Mouse (Mus musculus) ES-E14 (cell line): ENCODE measurements around the gene Dnajc25. TPM values are rescaled to one million over a fixed set of nuclear protein-coding genes. Genes with fewer than 3 reads are reported as not detected.

Experiments used
- DNase-seq: peaks from one replicate; pipeline ENCODE4 v3.0.0-alpha.2; 2013; ENCODE audit warnings: low read depth, low spot score
- H3K27ac ChIP-seq: 2 replicates; pipeline ENCODE4 v1.5.1; 2012; ENCODE audit warnings: low read depth, mild to moderate bottlenecking, low read length, moderate library complexity, mixed read lengths; ENCODE audit not compliant: poor library complexity, insufficient read depth, severe bottlenecking
- H3K36me3 ChIP-seq: 2 replicates; pipeline ENCODE4 v1.6.1; 2012; ENCODE audit warnings: mild to moderate bottlenecking, low read length, moderate library complexity, mixed read lengths; ENCODE audit not compliant: control insufficient read depth, poor library complexity, insufficient read depth, severe bottlenecking
- H3K4me1 ChIP-seq, 2 experiments: fragments of 150-350 bp in 1 of 2; sonication (generic) in 1 of 2; 2 replicates each; pipeline ENCODE4 v1.6.1; 2012; ENCODE audit warnings: low read length in 2 of 2, mild to moderate bottlenecking in 1 of 2, mixed read lengths in 1 of 2; ENCODE audit not compliant: control insufficient read depth in 2 of 2, insufficient read depth in 2 of 2, poor library complexity in 1 of 2
- H3K4me3 ChIP-seq, 2 experiments: fragments of 150-350 bp in 1 of 2; sonication (generic) in 1 of 2; 2 replicates each; pipeline ENCODE4 v1.5.1; 2012; ENCODE audit warnings: low read length in 2 of 2, low read depth in 1 of 2, mild to moderate bottlenecking in 1 of 2, mixed read lengths in 1 of 2; ENCODE audit not compliant: insufficient read depth in 1 of 2, poor library complexity in 1 of 2, severe bottlenecking in 1 of 2
- H3K9ac ChIP-seq: 2 replicates; pipeline ENCODE4 v1.6.1; 2012; ENCODE audit warnings: low read depth, mild to moderate bottlenecking, low read length, mixed read lengths; ENCODE audit not compliant: poor library complexity, insufficient read depth, severe bottlenecking
- H3K9me3 ChIP-seq: fragments of 150-350 bp; sonication (generic); 2 replicates; pipeline ENCODE4 v1.6.1; 2012; ENCODE audit warnings: low read depth, mild to moderate bottlenecking, low read length; ENCODE audit not compliant: control insufficient read depth, insufficient read depth
- CHD2 ChIP-seq: IDR thresholded peaks from 2 replicates; pipeline ENCODE4 v1.6.1; 2014; ENCODE audit warnings: mild to moderate bottlenecking, low read depth, low read length, inconsistent platforms
- HCFC1 ChIP-seq: IDR thresholded peaks from 2 replicates; pipeline ENCODE4 v1.6.1; 2012; ENCODE audit warnings: low read length, inconsistent platforms, borderline replicate concordance; ENCODE audit not compliant: insufficient read depth
- MAFK ChIP-seq: IDR thresholded peaks from 2 replicates; pipeline ENCODE4 v1.6.1; 2014; ENCODE audit warnings: mild to moderate bottlenecking, low read depth, low read length, inconsistent platforms; ENCODE audit not compliant: insufficient read depth
- ZC3H11A ChIP-seq: IDR thresholded peaks from 2 replicates; pipeline ENCODE4 v1.6.1; 2012; ENCODE audit warnings: low read depth, mild to moderate bottlenecking, inconsistent platforms, low read length, borderline replicate concordance
- ZNF384 ChIP-seq: IDR thresholded peaks from 2 replicates; pipeline ENCODE4 v1.6.1; 2012; ENCODE audit warnings: low read depth, low read length, inconsistent platforms
- in situ Hi-C, 2 experiments: fragments of 600-800 bp; cut with MboI; formaldehyde crosslinking; loops; one replicate each; pipeline ENCODE4 v1.15.1; 2025; ENCODE audit warnings: low sequenced_read_pairs in 2 of 2, inconsistent platforms in 1 of 2; ENCODE audit not compliant: unreplicated experiment in 2 of 2
- total RNA-seq: library from RNA; depleted of rRNA; stranded (reverse); fragments of 300-350 nt; gene quantifications from 2 replicates; pipeline ENCODE4 v1.2.3, GENCODE M21; 2012

Dnajc25 gene
- total RNA-seq, 1 experiment, result 12.0 TPM

DNA sequence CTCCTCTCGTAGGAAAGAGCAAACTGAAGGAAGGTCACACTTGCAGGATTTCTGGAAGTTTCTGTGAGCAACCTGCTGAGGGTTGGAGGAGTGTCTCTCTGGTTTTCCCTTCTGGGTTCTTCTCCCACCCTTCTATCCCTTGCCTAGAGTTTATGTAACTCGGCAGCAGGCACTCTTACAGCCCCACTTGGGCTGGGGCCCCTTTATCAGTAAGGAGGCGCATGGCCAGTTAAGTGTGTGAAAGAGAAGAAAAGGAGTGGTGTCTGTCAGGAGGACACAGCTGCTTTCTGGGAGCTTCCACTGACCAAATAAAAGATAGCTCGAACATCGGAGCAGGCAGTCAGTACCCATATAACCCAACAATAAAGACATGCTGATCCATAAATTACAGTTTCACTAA is 2.7 kb upstream of the Dnajc25 start:
- H3K36me3 ChIP-seq, result no peaks in the 10 kb centered on the region
- no peak overlapping the region for H3K4me3 ChIP-seq
- H3K9ac ChIP-seq, result no peak overlapping the region
- DNase-seq, result no peak
- H3K4me1 ChIP-seq, result peaks cover 2 to 13% of the 10 kb centered on the region in 2 experiments; a peak in 3 of 4 replicates
- TF ChIP-seq CHD2, result no peak
- no peak for TF ChIP-seq HCFC1
- TF ChIP-seq MAFK, result no peak
- no peak for TF ChIP-seq ZNF384
- no peak for TF ChIP-seq ZC3H11A
- in situ Hi-C loops, result no loop called here
- no peaks in the 10 kb centered on the region for H3K9me3 ChIP-seq
- H3K27ac ChIP-seq, result no peak overlapping the region

DNA sequence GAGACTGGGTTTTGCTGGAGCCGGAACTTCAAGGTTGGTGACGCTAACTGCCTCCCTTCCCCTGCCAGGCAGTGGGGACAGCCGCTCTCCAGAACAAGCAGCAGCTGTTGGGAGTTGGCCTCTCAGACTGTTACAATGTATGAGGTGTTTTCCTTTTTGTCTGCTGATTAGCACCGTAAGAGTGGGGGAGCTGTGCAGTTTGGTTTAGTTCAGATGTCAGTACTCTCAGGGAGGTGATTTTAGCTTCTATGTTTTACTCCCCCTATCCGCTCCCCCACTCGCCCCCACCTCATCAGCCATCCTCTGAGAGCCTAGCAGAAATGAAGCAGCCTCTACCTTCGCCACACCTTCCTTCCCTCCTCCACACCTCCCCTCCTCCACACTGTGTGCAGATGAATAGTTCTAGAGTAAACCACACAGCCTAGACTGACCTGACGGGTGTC is 410 bp downstream of the Dnajc25 start:
- no peak for DNase-seq
- in situ Hi-C loops, result no loop called here
- Histone ChIP-seq H3K27ac (no peak overlapping the region), H3K4me1 (peaks cover 2 to 6% of the 10 kb centered on the region in 2 experiments; a peak in 1 of 4 replicates), H3K4me3 (no peak overlapping the region), H3K9me3 (no peaks in the 10 kb centered on the region), H3K9ac (no peak overlapping the region), H3K36me3 (no peaks in the 10 kb centered on the region)
- TF ChIP-seq HCFC1 (no peak), MAFK (no peak), CHD2 (no peak), ZC3H11A (no peak), ZNF384 (no peak)

DNA sequence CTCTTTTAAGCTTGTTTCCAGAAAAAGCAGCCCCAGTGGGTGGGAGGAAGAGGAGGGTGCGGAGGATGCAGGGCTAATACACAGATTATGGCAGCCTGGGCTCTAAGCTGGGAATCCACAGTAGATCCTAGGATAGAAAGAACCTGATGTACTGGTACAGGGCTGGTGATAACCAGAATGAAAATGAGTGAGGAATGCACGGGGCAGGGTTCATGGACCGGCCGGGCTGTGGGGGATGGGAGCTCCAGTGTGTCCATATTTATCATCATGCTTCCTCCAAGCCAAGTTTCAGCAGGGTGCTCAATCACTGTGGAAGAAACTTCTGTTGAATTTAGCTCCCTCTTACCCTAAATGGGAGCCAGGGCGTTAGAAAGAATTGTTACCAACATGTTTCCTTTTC is 2.2 kb downstream of the Dnajc25 start:
- TF ChIP-seq CHD2, result no peak
- no peak for TF ChIP-seq ZC3H11A
- TF ChIP-seq ZNF384, result no peak
- TF ChIP-seq HCFC1, result no peak
- TF ChIP-seq MAFK, result no peak
- in situ Hi-C loops, result no loop called here
- no peak overlapping the region for H3K9ac ChIP-seq
- no peak overlapping the region for H3K27ac ChIP-seq
- H3K9me3 ChIP-seq, result no peaks in the 10 kb centered on the region
- H3K4me3 ChIP-seq, result no peak overlapping the region
- no peaks in the 10 kb centered on the region for H3K36me3 ChIP-seq
- peaks cover 2 to 6% of the 10 kb centered on the region in 2 experiments; a peak in 1 of 4 replicates for H3K4me1 ChIP-seq
- no peak for DNase-seq

DNA sequence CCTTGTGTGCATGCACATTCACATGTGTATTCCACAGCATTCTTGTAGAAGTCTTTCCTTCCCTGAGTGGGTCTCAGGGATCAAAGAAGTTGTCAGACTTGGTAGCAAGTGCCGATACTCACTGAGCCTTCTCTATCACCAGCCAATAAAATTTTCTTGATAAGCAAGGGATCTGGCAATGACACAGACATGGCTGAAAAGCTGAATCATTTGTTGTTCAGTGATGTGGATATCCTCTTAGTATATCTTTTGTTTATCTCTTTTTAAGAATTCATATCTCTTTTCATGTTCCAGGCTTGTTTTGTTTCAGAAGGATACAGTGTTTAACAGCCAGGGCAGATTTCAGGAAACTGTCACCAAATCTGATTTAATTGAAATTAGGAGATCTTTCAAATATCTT is 3.8 kb downstream of the Dnajc25 start:
- Histone ChIP-seq H3K27ac (no peak overlapping the region), H3K4me1 (peaks cover 4 to 6% of the 10 kb centered on the region in 2 experiments; a peak in 1 of 4 replicates), H3K9me3 (no peaks in the 10 kb centered on the region), H3K4me3 (no peak overlapping the region), H3K36me3 (no peaks in the 10 kb centered on the region), H3K9ac (no peak overlapping the region)
- TF ChIP-seq ZC3H11A (no peak), HCFC1 (no peak), ZNF384 (no peak), CHD2 (no peak), MAFK (no peak)
- DNase-seq, result no peak
- in situ Hi-C loops, result no loop called here

DNA sequence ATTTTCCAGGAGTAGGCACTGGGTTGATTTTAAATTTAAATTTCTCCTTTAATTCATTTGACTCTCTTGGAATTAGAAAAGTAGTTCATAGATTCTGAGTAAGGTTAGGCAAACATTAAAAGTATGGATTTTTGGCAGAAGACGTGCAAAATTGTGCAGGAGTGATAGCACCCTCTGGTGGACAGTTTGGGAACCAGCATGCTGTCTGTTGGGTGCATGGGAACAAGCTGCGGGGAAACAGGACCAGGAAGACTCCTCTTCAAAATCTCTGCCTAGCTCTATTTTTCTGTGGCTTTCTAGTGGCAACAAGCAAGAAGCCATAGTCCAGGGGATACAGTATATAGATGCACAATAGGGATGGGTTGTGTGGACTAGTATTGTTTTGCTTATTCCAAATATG is 4.8 kb downstream of the Dnajc25 start:
- Histone ChIP-seq H3K4me1 (peaks cover 5% of the 10 kb centered on the region in 2 experiments; a peak in 1 of 4 replicates), H3K4me3 (no peak overlapping the region), H3K9ac (no peak overlapping the region), H3K9me3 (no peaks in the 10 kb centered on the region), H3K27ac (no peak overlapping the region), H3K36me3 (no peaks in the 10 kb centered on the region)
- in situ Hi-C loops, result no loop called here
- TF ChIP-seq MAFK, result no peak
- peak; percentile 32; the same call in 1 of the 2 replicates for TF ChIP-seq ZC3H11A
- no peak for TF ChIP-seq CHD2
- DNase-seq, result no peak
